Mouse (Mus musculus) gastrocnemius, adult 2 months (tissue): Measurements from ENCODE around the gene Enpp4. TPM values are rescaled to one million over a fixed set of nuclear protein-coding genes. Genes with fewer than 3 reads are reported as not detected.

Source experiments
- DNase-seq: peaks from one replicate; pipeline ENCODE4 v3.0.0; 2022
- H3K27ac ChIP-seq: fragments of 200-600 bp; 2 replicates; pipeline ENCODE4 v1.8.1; 2022; ENCODE audit warnings: mild to moderate bottlenecking
- H3K4me3 ChIP-seq: fragments of 200-600 bp; 2 replicates; pipeline ENCODE4 v1.8.1; 2022; ENCODE audit warnings: mild to moderate bottlenecking, moderate library complexity
- CTCF ChIP-seq: fragments of 200-600 bp; IDR thresholded peaks from 2 replicates; pipeline ENCODE4 v1.8.1; 2022; ENCODE audit warnings: antibody characterized with exemption, mild to moderate bottlenecking, moderate library complexity
- intact Hi-C: fragments of 180-260 bp; cut with DNase I; formaldehyde crosslinking; loops from one replicate; pipeline ENCODE4 v1.15.1; 2025
- total RNA-seq, 2 experiments: library from RNA; stranded (reverse); gene quantifications; 2 replicates each; pipeline ENCODE4 v1.2.3; 2021

Gene Enpp4
- total RNA-seq, 2 experiments from 2014 or later: 34.6 to 41.2 TPM

GRCm38 (mm10) chr17:44129092-44129750 is 23.6 kb upstream of the Enpp4 start:
- Histone ChIP-seq H3K27ac (no peak overlapping the region), H3K4me3 (no peak overlapping the region)
- TF ChIP-seq CTCF: no peak
- intact Hi-C loops: loop anchor here (5.0 kb wide), 1 partner anchor 432 kb away; no protein-coding TSS in a partner anchor
- DNase-seq: no peak

- TF ChIP-seq CTCF: no peak
- no peak for DNase-seq
- intact Hi-C loops: no loop called here
- H3K4me3 ChIP-seq: no peak overlapping the region
- H3K27ac ChIP-seq: no peak overlapping the region
Measured at GRCm38 (mm10) chr17:44121366-44122100, 15.9 kb upstream of the Enpp4 start.

- Histone ChIP-seq H3K27ac (no peak overlapping the region), H3K4me3 (no peak overlapping the region)
- intact Hi-C loops: no loop called here
- DNase-seq: no peak
- TF ChIP-seq CTCF: no peak
Measured at GRCm38 (mm10) chr17:44118231-44118630, 12.6 kb upstream of the Enpp4 start.

- intact Hi-C loops: no loop called here
- Histone ChIP-seq H3K27ac (no peak overlapping the region), H3K4me3 (no peak overlapping the region)
- DNase-seq: no peak
- TF ChIP-seq CTCF: no peak
Measured at GRCm38 (mm10) chr17:44117721-44118120, 12.1 kb upstream of the Enpp4 start.

- DNase-seq: no peak
- H3K4me3 ChIP-seq: no peak overlapping the region
- TF ChIP-seq CTCF: no peak
- H3K27ac ChIP-seq: no peak overlapping the region
- intact Hi-C loops: no loop called here
Measured at GRCm38 (mm10) chr17:44116584-44116983, 11.0 kb upstream of the Enpp4 start.

- no peak for TF ChIP-seq CTCF
- no peak for DNase-seq
- Histone ChIP-seq H3K27ac (peak overlapping the region; percentile 58), H3K4me3 (no peak overlapping the region)
- intact Hi-C loops: no loop called here
Measured at GRCm38 (mm10) chr17:44108331-44108730, 2.7 kb upstream of the Enpp4 start.

- intact Hi-C loops: no loop called here
Measured at GRCm38 (mm10) chr17:44101961-44102360, 3.6 kb downstream of the Enpp4 start.

GRCm38 (mm10) chr17:44100906-44101305 is 4.7 kb downstream of the Enpp4 start:
- no peak for DNase-seq
- intact Hi-C loops: no loop called here
- Histone ChIP-seq H3K27ac (peak overlapping the region; percentile 36; the same call in 1 of the 2 replicates), H3K4me3 (peak overlapping the region; percentile 45)
- no peak for TF ChIP-seq CTCF

More at GRCm38 (mm10) chr17:44101961-44102360, 3.6 kb downstream of the Enpp4 start:
- DNase-seq: no peak
- TF ChIP-seq CTCF: no peak
- no peak overlapping the region for H3K27ac ChIP-seq
- no peak overlapping the region for H3K4me3 ChIP-seq

GRCm38 (mm10) chr17:44100486-44100885 is 5.1 kb downstream of the Enpp4 start:
- intact Hi-C loops: no loop called here
- no peak for DNase-seq
- H3K27ac ChIP-seq: peak overlapping the region; percentile 36; the same call in 1 of the 2 replicates
- TF ChIP-seq CTCF: no peak
- H3K4me3 ChIP-seq: peak overlapping the region; percentile 45; the same call in 1 of the 2 replicates

- TF ChIP-seq CTCF: peak; percentile 38; the same call in 1 of the 2 replicates
- intact Hi-C loops: no loop called here
Measured at GRCm38 (mm10) chr17:44091512-44091911, 14.1 kb downstream of the Enpp4 start.

GRCm38 (mm10) chr17:44090916-44091315 is 14.7 kb downstream of the Enpp4 start:
- H3K4me3 ChIP-seq: no peak overlapping the region
- intact Hi-C loops: no loop called here
- no peak overlapping the region for H3K27ac ChIP-seq
- no peak for TF ChIP-seq CTCF
- DNase-seq: no peak

More at GRCm38 (mm10) chr17:44091512-44091911, 14.1 kb downstream of the Enpp4 start:
- no peak for DNase-seq
- Histone ChIP-seq H3K27ac (no peak overlapping the region), H3K4me3 (no peak overlapping the region)

GRCm38 (mm10) chr17:44088226-44088625 is 17.4 kb downstream of the Enpp4 start:
- no peak for TF ChIP-seq CTCF
- H3K27ac ChIP-seq: no peak overlapping the region
- H3K4me3 ChIP-seq: no peak overlapping the region
- intact Hi-C loops: no loop called here
- DNase-seq: no peak

GRCm38 (mm10) chr17:44083156-44083555 is 22.5 kb downstream of the Enpp4 start:
- no peak overlapping the region for H3K4me3 ChIP-seq
- intact Hi-C loops: no loop called here
- DNase-seq: no peak
- TF ChIP-seq CTCF: no peak
- H3K27ac ChIP-seq: no peak overlapping the region
